Mouse (Mus musculus): ENCODE data around the gene Prdm1. TPM values are rescaled to one million over a fixed set of nuclear protein-coding genes. Genes with fewer than 3 reads are reported as not detected.

Prdm1 gene
- total RNA-seq (2021), result under 1 TPM; 0.89 to 0.97 TPM
- polyA plus RNA-seq (2012; rRNA removed), result 1.6 and 2.6 TPM in 2 replicates
- long read RNA-seq, full-length matches to known transcripts, result 1 of 2 reads
- long read RNA-seq, partial matches to known transcripts, result 1 of 2 reads
- long read RNA-seq, other reads (novel, unspliced or antisense), result 0 of 2 reads

GRCm38 (mm10) chr10:44528291-44529082 lies at the start of gene Prdm1:
TSS of gene Prdm1 (minus strand) at chr10:44528501.
- peak; percentile 5 to 32 for DNase-seq
- no peak for TF ChIP-seq EP300 (IDR thresholded peaks at IDR 0.05; ENCODE audit: insufficient read depth, low read depth, low read length)
- TF ChIP-seq POLR2A (IDR thresholded peaks at IDR 0.05; ENCODE audit: insufficient read depth, low read depth, low read length), result no peak
- no peak for TF ChIP-seq CTCF (IDR thresholded peaks at IDR 0.05)
- no peaks in the 10 kb centered on the region for H3K36me3 ChIP-seq (ENCODE audit: control insufficient read depth, insufficient read depth, low read length)
- H3K4me3 ChIP-seq, result peak within 1 kb of the TSS; percentile 71
- peak within 1 kb of the TSS; percentile 69 for H3K9ac ChIP-seq (ENCODE audit: low read depth, low read length)
- intact Hi-C loops (cut with DNase I), result loop anchor here (1.0 to 10.0 kb wide), 3 partner anchors 69 to 536 kb away; partner anchors contain the start of gene Prep
- H3K27me3 ChIP-seq (ENCODE audit: control insufficient read depth, insufficient read depth, low read length), result peaks cover 9% of the 10 kb centered on the region
- no peaks in the 10 kb centered on the region for H3K79me2 ChIP-seq (replicated peaks; ENCODE audit: control insufficient read depth, insufficient read depth, low read length)
- 22% methylated on average over 25 of the region's 25 CpGs for WGBS
- H3K27ac ChIP-seq, result peak within 1 kb of the TSS; percentile 35; the same call in 1 of the 2 replicates
- peaks cover 1% of the 10 kb centered on the region; the same call in 1 of the 2 replicates for H3K4me1 ChIP-seq (ENCODE audit: control insufficient read depth, insufficient read depth, low read length)

- Histone ChIP-seq H3K79me2 (replicated peaks; ENCODE audit: control insufficient read depth, insufficient read depth, low read length) (no peaks in the 10 kb centered on the region), H3K27ac (no peak overlapping the region), H3K9ac (ENCODE audit: low read depth, low read length) (no peak overlapping the region), H3K27me3 (ENCODE audit: control insufficient read depth, insufficient read depth, low read length) (no peaks in the 10 kb centered on the region), H3K36me3 (ENCODE audit: control insufficient read depth, insufficient read depth, low read length) (no peaks in the 10 kb centered on the region), H3K4me3 (no peak overlapping the region), H3K4me1 (ENCODE audit: control insufficient read depth, insufficient read depth, low read length) (no peaks in the 10 kb centered on the region)
- WGBS, result 58% methylated on average over 3 of the region's 3 CpGs
- intact Hi-C loops (cut with DNase I), result no loop called here
- DNase-seq, result no peak
- TF ChIP-seq CTCF (IDR thresholded peaks at IDR 0.05), result no peak
- no peak for TF ChIP-seq POLR2A (IDR thresholded peaks at IDR 0.05; ENCODE audit: insufficient read depth, low read depth, low read length)
- no peak for TF ChIP-seq EP300 (IDR thresholded peaks at IDR 0.05; ENCODE audit: insufficient read depth, low read depth, low read length)
These were observed 37.7 kb upstream of the Prdm1 start for GRCm38 (mm10) chr10:44565971-44566370.

GRCm38 (mm10) chr10:44565109-44565508 lies 36.8 kb upstream of the Prdm1 start:
- DNase-seq, result no peak
- WGBS, result 87% methylated on average over 2 of the region's 2 CpGs
- Histone ChIP-seq H3K4me1 (ENCODE audit: control insufficient read depth, insufficient read depth, low read length) (no peaks in the 10 kb centered on the region), H3K9ac (ENCODE audit: low read depth, low read length) (no peak overlapping the region), H3K27ac (no peak overlapping the region), H3K27me3 (ENCODE audit: control insufficient read depth, insufficient read depth, low read length) (no peaks in the 10 kb centered on the region), H3K79me2 (replicated peaks; ENCODE audit: control insufficient read depth, insufficient read depth, low read length) (no peaks in the 10 kb centered on the region), H3K36me3 (ENCODE audit: control insufficient read depth, insufficient read depth, low read length) (no peaks in the 10 kb centered on the region), H3K4me3 (no peak overlapping the region)
- TF ChIP-seq POLR2A (IDR thresholded peaks at IDR 0.05; ENCODE audit: insufficient read depth, low read depth, low read length) (no peak), CTCF (IDR thresholded peaks at IDR 0.05) (no peak), EP300 (IDR thresholded peaks at IDR 0.05; ENCODE audit: insufficient read depth, low read depth, low read length) (no peak)
- intact Hi-C loops (cut with DNase I), result no loop called here

- no peak overlapping the region for H3K4me3 ChIP-seq
- no peak overlapping the region for H3K9ac ChIP-seq (ENCODE audit: low read depth, low read length)
- intact Hi-C loops (cut with DNase I), result no loop called here
- no peak for TF ChIP-seq CTCF (IDR thresholded peaks at IDR 0.05)
- no peak for TF ChIP-seq EP300 (IDR thresholded peaks at IDR 0.05; ENCODE audit: insufficient read depth, low read depth, low read length)
- TF ChIP-seq POLR2A (IDR thresholded peaks at IDR 0.05; ENCODE audit: insufficient read depth, low read depth, low read length), result no peak
- no peaks in the 10 kb centered on the region for H3K79me2 ChIP-seq (replicated peaks; ENCODE audit: control insufficient read depth, insufficient read depth, low read length)
- 88% methylated on average over 4 of the region's 4 CpGs for WGBS
- H3K36me3 ChIP-seq (ENCODE audit: control insufficient read depth, insufficient read depth, low read length), result no peaks in the 10 kb centered on the region
- no peak overlapping the region for H3K27ac ChIP-seq
- no peak for DNase-seq
- H3K4me1 ChIP-seq (ENCODE audit: control insufficient read depth, insufficient read depth, low read length), result no peaks in the 10 kb centered on the region
- no peaks in the 10 kb centered on the region for H3K27me3 ChIP-seq (ENCODE audit: control insufficient read depth, insufficient read depth, low read length)
These were observed 28.5 kb upstream of the Prdm1 start for GRCm38 (mm10) chr10:44556845-44557244.

DNA sequence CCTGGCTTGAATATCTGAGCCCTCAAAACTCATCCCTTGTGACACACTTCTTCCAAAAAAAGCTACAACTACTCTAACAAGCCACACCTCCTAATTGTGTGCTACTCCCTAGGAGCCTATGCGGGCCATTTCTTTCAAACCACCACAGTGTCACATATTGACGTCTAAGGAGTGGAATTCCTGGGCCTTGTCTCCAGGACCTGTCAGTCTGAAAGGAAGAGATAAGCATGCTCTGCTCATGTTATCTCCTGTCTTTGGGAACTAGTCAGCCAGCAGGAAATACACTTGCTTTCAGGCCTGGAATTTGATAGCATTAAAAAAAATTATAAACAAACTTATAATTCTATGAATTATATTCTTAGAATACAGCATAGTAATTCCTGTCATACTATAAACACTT lies 27.0 kb upstream of the Prdm1 start:
- Histone ChIP-seq H3K27me3 (ENCODE audit: control insufficient read depth, insufficient read depth, low read length) (no peaks in the 10 kb centered on the region), H3K79me2 (replicated peaks; ENCODE audit: control insufficient read depth, insufficient read depth, low read length) (no peaks in the 10 kb centered on the region), H3K4me3 (no peak overlapping the region), H3K27ac (no peak overlapping the region), H3K9ac (ENCODE audit: low read depth, low read length) (no peak overlapping the region), H3K36me3 (ENCODE audit: control insufficient read depth, insufficient read depth, low read length) (no peaks in the 10 kb centered on the region), H3K4me1 (ENCODE audit: control insufficient read depth, insufficient read depth, low read length) (no peaks in the 10 kb centered on the region)
- intact Hi-C loops (cut with DNase I), result no loop called here
- DNase-seq, result no peak
- TF ChIP-seq CTCF (IDR thresholded peaks at IDR 0.05), result no peak
- TF ChIP-seq POLR2A (IDR thresholded peaks at IDR 0.05; ENCODE audit: insufficient read depth, low read depth, low read length), result no peak
- no peak for TF ChIP-seq EP300 (IDR thresholded peaks at IDR 0.05; ENCODE audit: insufficient read depth, low read depth, low read length)
- 18% methylated on average over 2 of the region's 2 CpGs for WGBS

GRCm38 (mm10) chr10:44553648-44554047 lies 25.3 kb upstream of the Prdm1 start:
- Histone ChIP-seq H3K79me2 (replicated peaks; ENCODE audit: control insufficient read depth, insufficient read depth, low read length) (no peaks in the 10 kb centered on the region), H3K4me3 (no peak overlapping the region), H3K9ac (ENCODE audit: low read depth, low read length) (no peak overlapping the region), H3K27ac (no peak overlapping the region), H3K4me1 (ENCODE audit: control insufficient read depth, insufficient read depth, low read length) (no peaks in the 10 kb centered on the region), H3K36me3 (ENCODE audit: control insufficient read depth, insufficient read depth, low read length) (no peaks in the 10 kb centered on the region), H3K27me3 (ENCODE audit: control insufficient read depth, insufficient read depth, low read length) (no peaks in the 10 kb centered on the region)
- intact Hi-C loops (cut with DNase I), result no loop called here
- DNase-seq, result no peak
- 82% methylated on average over 1 of the region's 1 CpGs for WGBS
- TF ChIP-seq CTCF (IDR thresholded peaks at IDR 0.05) (no peak), EP300 (IDR thresholded peaks at IDR 0.05; ENCODE audit: insufficient read depth, low read depth, low read length) (no peak), POLR2A (IDR thresholded peaks at IDR 0.05; ENCODE audit: insufficient read depth, low read depth, low read length) (no peak)
